Mouse (Mus musculus) hindbrain, embryonic 13.5 days (tissue): ENCODE data around the gene Ccng2. TPM values are rescaled to one million over a fixed set of nuclear protein-coding genes. Genes with fewer than 3 reads are reported as not detected.

Source experiments
- ATAC-seq: fragments of 200-750 bp; cut with Nextera tagmentation; 2 replicates; pipeline ENCODE4 v1.8.0; 2017; ENCODE audit warnings: moderate TSS enrichment; ENCODE audit not compliant: low FRiP score
- H3K27ac ChIP-seq: fragments of 300-500 bp; sonication (generic); 2 replicates; pipeline ENCODE4 v1.5.1; 2015; ENCODE audit warnings: inconsistent platforms, mild to moderate bottlenecking, moderate library complexity
- H3K27me3 ChIP-seq: fragments of 300-500 bp; sonication (generic); 2 replicates; pipeline ENCODE4 v1.6.1; 2015; ENCODE audit warnings: mild to moderate bottlenecking, inconsistent platforms
- H3K36me3 ChIP-seq: fragments of 300-500 bp; sonication (generic); 2 replicates; pipeline ENCODE4 v1.6.1; 2015; ENCODE audit warnings: mild to moderate bottlenecking, inconsistent platforms
- H3K4me1 ChIP-seq: fragments of 300-500 bp; sonication (generic); replicated peaks from 2 replicates; pipeline ENCODE4 v1.6.1; 2015; ENCODE audit warnings: inconsistent platforms
- H3K4me2 ChIP-seq: fragments of 300-500 bp; sonication (generic); 2 replicates; pipeline ENCODE4 v1.6.1; 2015; ENCODE audit warnings: inconsistent platforms, mild to moderate bottlenecking, moderate library complexity
- H3K4me3 ChIP-seq: fragments of 300-500 bp; sonication (generic); 2 replicates; pipeline ENCODE4 v1.5.1; 2015; ENCODE audit warnings: mild to moderate bottlenecking, inconsistent platforms
- H3K9ac ChIP-seq: fragments of 300-500 bp; sonication (generic); 2 replicates; pipeline ENCODE4 v1.6.1; 2015; ENCODE audit warnings: mild to moderate bottlenecking, inconsistent platforms
- H3K9me3 ChIP-seq: fragments of 300-500 bp; sonication (generic); 2 replicates; pipeline ENCODE4 v1.6.1; 2016; ENCODE audit warnings: inconsistent platforms
- WGBS: fragments of 180-500 bp; shearing (Covaris S2); methylation state at CpG from one replicate; pipeline ENCODE4 v1.1.7; 2015; 5-methylcytosine and 5-hydroxymethylcytosine counted together
- polyA plus RNA-seq: library from polyadenylated mRNA; unstranded; fragments of >200 nt; fragmentation: Nextera tagmentation; extraction: Ambion mirVana; gene quantifications from 2 replicates; pipeline ENCODE4 v1.2.1, GENCODE M21; 2015

Ccng2 gene
- polyA plus RNA-seq, 1 experiment from 2014 or later: 119 TPM

DNA sequence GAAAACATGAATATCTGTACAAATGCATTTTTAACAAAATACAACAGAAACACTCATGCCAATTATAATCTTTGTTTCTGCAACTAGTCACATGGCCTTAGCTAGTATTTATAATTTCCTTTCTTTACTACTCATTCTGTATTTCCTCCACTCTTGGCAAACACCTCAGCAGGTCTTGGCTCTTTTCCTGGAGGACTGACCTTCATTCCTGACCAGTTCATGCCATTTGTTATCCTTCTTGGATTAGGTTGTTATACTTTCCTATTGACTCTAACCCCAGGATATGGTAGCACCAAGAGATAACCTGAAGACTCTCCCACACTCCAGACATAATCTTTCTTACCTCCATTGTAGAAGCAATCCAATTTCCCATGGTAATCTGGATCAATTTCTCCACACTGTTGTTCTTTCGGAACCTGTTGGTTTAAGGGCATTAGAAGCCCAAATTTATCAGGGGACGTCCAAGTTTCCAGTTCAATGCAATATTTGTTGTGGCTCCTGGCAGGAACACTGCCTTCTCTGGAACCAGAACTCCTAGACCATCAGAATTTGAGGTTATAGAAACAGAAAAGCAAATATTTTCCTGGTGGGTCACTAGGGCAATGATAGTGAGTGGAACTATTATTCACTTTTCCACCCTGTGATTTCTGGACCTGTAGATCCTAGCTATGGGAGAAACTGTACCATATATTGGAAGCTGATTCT lies 38.2 kb downstream of the Ccng2 start:
- no peak for ATAC-seq
- Histone ChIP-seq H3K9me3 (no peaks in the 10 kb centered on the region), H3K4me1 (no peaks in the 10 kb centered on the region), H3K36me3 (no peaks in the 10 kb centered on the region), H3K27me3 (no peaks in the 10 kb centered on the region), H3K4me2 (no peak overlapping the region), H3K27ac (no peak overlapping the region), H3K4me3 (no peak overlapping the region), H3K9ac (no peak overlapping the region)
- WGBS: 91% methylated on average over 2 of the region's 2 CpGs

GRCm38 (mm10) chr5:93308909-93309308 lies 41.9 kb downstream of the Ccng2 start:
- 87% methylated on average over 2 of the region's 2 CpGs for WGBS
- no peak overlapping the region for H3K4me2 ChIP-seq
- H3K36me3 ChIP-seq: no peaks in the 10 kb centered on the region
- no peak for ATAC-seq
- H3K27ac ChIP-seq: no peak overlapping the region
- H3K27me3 ChIP-seq: no peaks in the 10 kb centered on the region
- no peaks in the 10 kb centered on the region for H3K9me3 ChIP-seq
- H3K4me3 ChIP-seq: no peak overlapping the region
- H3K9ac ChIP-seq: no peak overlapping the region
- no peaks in the 10 kb centered on the region for H3K4me1 ChIP-seq

GRCm38 (mm10) chr5:93323320-93324001 lies 56.4 kb downstream of the Ccng2 start:
- Histone ChIP-seq H3K9me3 (no peaks in the 10 kb centered on the region), H3K4me2 (no peak overlapping the region), H3K27ac (no peak overlapping the region), H3K4me1 (no peaks in the 10 kb centered on the region), H3K27me3 (no peaks in the 10 kb centered on the region), H3K36me3 (no peaks in the 10 kb centered on the region), H3K4me3 (no peak overlapping the region), H3K9ac (no peak overlapping the region)
- WGBS: 56% methylated on average over 1 of the region's 1 CpGs
- no peak for ATAC-seq

Other genes with a start within 250 kb of the Ccng2 start
- not detected in 2 replicates for gene Sowahb, start 222.2 kb upstream of the Ccng2 start, polyA plus RNA-seq
- 165 and 171 TPM in 2 replicates for gene Sept11, start 173.8 kb upstream of the Ccng2 start, polyA plus RNA-seq
- gene Ccni, start 60.8 kb upstream of the Ccng2 start, polyA plus RNA-seq: 137 and 140 TPM in 2 replicates
- gene 2010109A12Rik, start 60.7 kb upstream of the Ccng2 start, polyA plus RNA-seq: 2.0 and 2.2 TPM in 2 replicates